Mouse (Mus musculus) liver, embryonic 15.5 days (tissue): Measurements from ENCODE around the gene Sema7a. TPM values are rescaled to one million over a fixed set of nuclear protein-coding genes. Genes with fewer than 3 reads are reported as not detected.

Source experiments
- ATAC-seq: fragments of 200-750 bp; cut with Nextera tagmentation; 2 replicates; pipeline ENCODE4 v1.8.0; 2017; ENCODE audit warnings: moderate number of reproducible peaks, mild to moderate bottlenecking, moderate library complexity; ENCODE audit not compliant: insufficient read depth
- H3K27ac ChIP-seq: fragments of 300-500 bp; sonication (generic); replicated peaks from 2 replicates; pipeline ENCODE4 v1.5.1; 2015; ENCODE audit warnings: mild to moderate bottlenecking, inconsistent platforms
- H3K27me3 ChIP-seq: fragments of 300-500 bp; sonication (generic); 2 replicates; pipeline ENCODE4 v1.6.1; 2015; ENCODE audit warnings: mild to moderate bottlenecking, inconsistent platforms
- H3K36me3 ChIP-seq: fragments of 300-500 bp; sonication (generic); replicated peaks from 2 replicates; pipeline ENCODE4 v1.6.1; 2015; ENCODE audit warnings: moderate library complexity, mild to moderate bottlenecking, inconsistent platforms
- H3K4me1 ChIP-seq: fragments of 300-500 bp; sonication (generic); replicated peaks from 2 replicates; pipeline ENCODE4 v1.6.1; 2015; ENCODE audit warnings: inconsistent platforms
- H3K4me2 ChIP-seq: fragments of 300-500 bp; sonication (generic); 2 replicates; pipeline ENCODE4 v1.6.1; 2015; ENCODE audit warnings: moderate library complexity, mild to moderate bottlenecking, inconsistent platforms
- H3K4me3 ChIP-seq: fragments of 300-500 bp; sonication (generic); replicated peaks from 2 replicates; pipeline ENCODE4 v1.5.1; 2015; ENCODE audit warnings: mild to moderate bottlenecking, inconsistent platforms
- H3K9ac ChIP-seq: fragments of 300-500 bp; sonication (generic); 2 replicates; pipeline ENCODE4 v1.6.1; 2015; ENCODE audit warnings: moderate library complexity, mild to moderate bottlenecking, inconsistent platforms
- H3K9me3 ChIP-seq: fragments of 300-500 bp; sonication (generic); replicated peaks from 2 replicates; pipeline ENCODE4 v1.6.1; 2016; ENCODE audit warnings: inconsistent platforms
- WGBS: fragments of 180-500 bp; shearing (Covaris S2); methylation state at CpG from one replicate; pipeline ENCODE4 v1.1.7; 2015; ENCODE audit warnings: mixed read lengths; ENCODE audit not compliant: insufficient replicate concordance; 5-methylcytosine and 5-hydroxymethylcytosine counted together
- polyA plus RNA-seq: library from polyadenylated mRNA; unstranded; fragments of >200 nt; fragmentation: Nextera tagmentation; extraction: Ambion mirVana; gene quantifications from 2 replicates; pipeline ENCODE4 v1.2.1, GENCODE M21; 2015

The Sema7a gene
- polyA plus RNA-seq, 1 experiment from 2014 or later, result not detected

DNA sequence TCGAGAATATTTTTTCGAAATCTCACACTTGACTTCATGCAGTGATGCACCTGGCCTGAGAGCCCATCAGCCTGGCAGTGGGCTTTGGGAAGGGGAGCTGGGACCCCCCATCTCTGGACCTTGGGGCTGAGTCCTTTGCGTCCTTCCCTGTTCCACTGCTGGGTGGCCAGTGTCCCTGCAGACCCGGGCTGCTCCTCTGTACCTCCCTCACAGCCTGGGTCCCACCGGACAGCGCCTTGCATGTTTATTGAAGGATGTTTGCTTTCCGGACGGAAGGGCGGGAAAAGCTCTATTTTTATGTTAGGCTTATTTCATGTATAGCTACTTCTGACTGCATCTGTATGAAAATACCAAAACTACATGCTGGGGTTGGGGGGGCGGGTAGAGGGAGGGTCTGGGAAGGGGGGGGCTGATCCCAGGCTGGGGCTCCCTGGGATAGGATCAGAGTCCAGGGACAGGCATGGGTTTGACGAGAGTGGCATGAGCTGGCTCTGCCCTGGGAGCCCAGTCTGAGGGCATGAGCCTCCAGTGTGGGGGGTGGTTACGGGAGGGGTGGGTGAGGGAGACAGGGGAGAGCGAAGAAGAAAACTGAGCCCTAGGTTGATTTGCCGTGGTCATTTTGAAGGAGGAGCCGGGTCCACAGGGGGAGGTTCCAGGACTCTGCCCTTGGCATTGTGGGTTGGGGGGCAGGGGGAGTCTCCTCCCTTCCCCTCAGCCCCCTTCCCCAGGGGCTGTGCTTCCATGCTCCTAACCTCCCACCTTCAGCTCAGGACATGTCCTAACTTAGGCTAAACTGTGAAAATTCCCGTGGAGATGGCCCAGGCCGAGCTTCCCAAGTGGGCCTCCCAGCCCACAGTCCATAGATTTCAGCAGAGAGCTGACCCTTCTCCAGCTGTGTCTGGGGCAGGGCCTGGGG, 22.2 kb downstream of the Sema7a start:
- H3K27me3 ChIP-seq, result no peaks in the 10 kb centered on the region
- H3K36me3 ChIP-seq, result no peaks in the 10 kb centered on the region
- H3K4me2 ChIP-seq, result no peak overlapping the region
- WGBS, result 55% methylated on average over 17 of the region's 17 CpGs
- no peaks in the 10 kb centered on the region for H3K4me1 ChIP-seq
- no peak overlapping the region for H3K9ac ChIP-seq
- no peak overlapping the region for H3K4me3 ChIP-seq
- H3K27ac ChIP-seq, result no peak overlapping the region
- no peak for ATAC-seq
- H3K9me3 ChIP-seq, result no peaks in the 10 kb centered on the region

DNA sequence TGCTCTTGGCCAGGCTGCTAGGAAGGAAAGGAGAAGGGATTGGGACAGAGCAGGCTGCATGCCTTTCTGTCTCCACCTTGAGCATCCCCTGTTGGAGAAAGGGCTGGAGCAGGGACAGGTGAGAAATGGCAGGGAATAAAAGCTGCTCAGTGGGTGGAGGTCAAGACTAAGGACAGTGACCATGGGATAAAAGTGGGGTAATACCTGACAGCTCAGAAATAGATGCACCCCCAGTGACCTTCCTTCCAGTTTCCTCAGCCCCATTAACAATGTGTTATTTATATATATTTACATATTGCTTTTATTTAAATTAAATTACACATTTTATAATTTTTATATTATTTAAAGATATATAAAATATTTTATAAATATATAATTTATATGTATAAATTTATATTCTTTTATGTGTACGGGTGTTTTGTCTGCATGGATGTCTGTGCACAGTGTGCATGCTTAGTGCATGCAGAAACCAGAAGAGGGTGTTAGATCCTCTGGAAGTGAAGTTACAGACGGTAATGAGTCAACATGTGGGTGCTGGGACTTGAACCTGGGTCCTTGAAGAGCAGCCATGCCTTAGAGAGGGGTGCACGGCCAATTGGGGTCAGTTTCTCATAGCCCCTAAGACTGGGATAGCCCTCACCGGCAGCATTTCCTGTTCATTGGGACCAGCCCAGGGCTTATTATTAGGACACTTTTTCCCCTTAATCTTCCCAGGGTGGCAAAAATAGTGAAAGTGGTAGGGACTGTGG, 23.5 kb downstream of the Sema7a start:
- Histone ChIP-seq H3K4me2 (no peak overlapping the region), H3K9ac (no peak overlapping the region), H3K27me3 (no peaks in the 10 kb centered on the region), H3K9me3 (no peaks in the 10 kb centered on the region), H3K4me1 (0 out of 2 replicates have a peak, but pooled peaks cover 5% of the 10 kb centered on the region), H3K36me3 (no peaks in the 10 kb centered on the region), H3K4me3 (no peak overlapping the region), H3K27ac (no peak overlapping the region)
- no peak for ATAC-seq
- WGBS, result 59% methylated on average over 4 of the region's 4 CpGs

DNA sequence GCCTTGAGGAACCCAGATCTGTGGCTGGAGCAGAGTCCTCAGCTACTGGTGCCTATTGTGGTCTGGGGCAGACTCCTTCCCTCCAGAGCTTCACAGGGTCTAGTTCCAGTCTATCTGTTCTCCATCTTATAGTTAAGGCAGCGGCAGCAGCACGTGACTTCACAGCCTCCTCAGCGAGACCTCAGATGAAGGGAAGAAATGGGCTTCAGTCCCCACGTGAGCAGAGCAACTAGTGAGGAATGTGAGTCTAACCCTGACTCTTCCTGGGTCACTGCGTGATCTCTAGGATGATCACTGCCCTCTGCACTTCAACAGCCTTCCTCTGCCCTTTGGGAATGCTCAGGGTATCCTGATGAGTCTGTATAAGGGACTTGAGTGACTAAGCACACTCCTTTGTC, 24.1 kb downstream of the Sema7a start:
- Histone ChIP-seq H3K4me3 (no peak overlapping the region), H3K27ac (no peak overlapping the region), H3K27me3 (no peaks in the 10 kb centered on the region), H3K36me3 (no peaks in the 10 kb centered on the region), H3K9me3 (no peaks in the 10 kb centered on the region), H3K9ac (no peak overlapping the region), H3K4me2 (no peak overlapping the region), H3K4me1 (0 out of 2 replicates have a peak, but pooled peaks cover 9% of the 10 kb centered on the region)
- no peak for ATAC-seq
- WGBS, result 61% methylated on average over 5 of the region's 5 CpGs

DNA sequence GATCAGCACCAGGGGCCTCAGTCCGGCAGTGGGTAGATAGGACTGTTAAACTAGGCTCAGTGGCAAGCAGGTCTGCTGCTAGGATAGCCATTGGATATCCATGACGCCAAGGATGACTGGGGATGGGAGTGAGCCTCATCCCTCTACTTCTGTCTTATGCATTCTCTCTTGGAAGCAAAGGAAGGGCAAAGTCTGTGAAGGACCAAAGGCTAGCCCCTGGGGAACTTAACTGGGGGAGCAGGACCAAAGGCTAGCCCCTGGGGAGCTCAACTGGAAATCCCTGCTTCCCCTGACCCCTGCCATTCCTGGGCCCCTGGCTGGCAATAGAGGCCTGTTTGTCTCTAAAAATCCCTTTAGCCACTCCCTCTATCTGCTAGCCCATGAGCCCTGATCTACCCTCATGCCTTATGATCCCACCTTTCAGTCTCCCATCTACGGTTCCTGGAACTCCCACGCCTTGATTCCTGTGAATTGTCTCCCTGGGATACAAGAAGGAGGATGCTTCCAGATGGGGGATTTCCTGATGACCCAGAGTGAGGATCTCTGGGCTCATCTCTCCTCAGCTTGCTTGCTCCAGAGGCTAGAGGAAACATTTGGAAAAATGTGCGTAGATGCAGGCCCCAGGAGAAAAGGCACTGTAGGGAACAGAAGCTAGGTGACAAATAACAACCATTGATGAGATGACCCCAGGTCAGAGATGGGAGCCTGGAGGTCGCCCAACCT, 24.8 kb downstream of the Sema7a start:
- Histone ChIP-seq H3K27ac (no peak overlapping the region), H3K4me3 (no peak overlapping the region), H3K36me3 (no peaks in the 10 kb centered on the region), H3K4me1 (0 out of 2 replicates have a peak, but pooled peaks cover 9% of the 10 kb centered on the region), H3K9me3 (no peaks in the 10 kb centered on the region), H3K4me2 (no peak overlapping the region), H3K9ac (no peak overlapping the region), H3K27me3 (no peaks in the 10 kb centered on the region)
- WGBS, result 54% methylated on average over 6 of the region's 6 CpGs
- ATAC-seq, result no peak

DNA sequence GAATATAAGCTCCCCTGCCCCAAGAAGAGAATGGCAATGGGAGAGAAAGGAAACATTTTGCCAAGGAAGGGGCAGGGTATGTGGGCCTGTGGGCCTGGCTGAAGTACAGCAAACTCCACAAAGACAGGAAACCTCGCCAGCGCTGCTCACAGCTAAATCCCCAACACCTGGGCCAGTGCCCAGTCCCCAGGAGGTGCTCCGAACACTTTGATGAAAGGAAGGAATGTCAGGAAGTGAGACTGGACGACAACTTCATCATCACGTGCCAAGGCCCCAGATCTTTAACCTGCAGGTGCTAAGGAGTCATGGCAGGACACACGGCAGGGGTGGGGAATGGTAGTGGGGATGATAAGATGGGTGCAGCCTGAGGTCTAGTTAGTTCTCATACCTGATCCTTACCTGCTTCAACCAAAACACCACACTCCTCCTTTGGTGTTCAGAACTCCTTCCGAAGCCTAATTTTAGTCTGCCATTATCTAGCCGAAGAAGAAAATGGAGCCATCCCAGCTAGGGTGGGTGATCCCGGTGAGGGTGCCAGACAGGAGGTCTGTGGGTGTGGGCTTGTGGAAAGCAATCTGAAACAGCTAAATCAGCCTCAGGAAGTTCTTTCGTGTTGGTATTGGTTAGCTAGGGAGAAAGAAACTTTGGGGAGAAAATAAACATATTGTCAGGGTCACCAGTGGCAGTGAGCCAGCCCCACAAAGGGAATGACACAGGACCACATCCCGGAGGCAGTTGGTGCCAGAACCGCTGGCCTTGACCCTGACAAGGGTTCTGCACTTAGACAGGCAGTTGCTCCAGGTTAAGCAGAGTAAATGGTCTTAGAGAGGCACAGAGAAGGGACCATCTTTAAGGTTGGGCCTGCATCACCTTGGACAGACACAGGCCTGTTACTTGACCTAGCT, 25.6 kb downstream of the Sema7a start:
- Histone ChIP-seq H3K4me1 (0 out of 2 replicates have a peak, but pooled peaks cover 9% of the 10 kb centered on the region), H3K36me3 (no peaks in the 10 kb centered on the region), H3K27me3 (no peaks in the 10 kb centered on the region), H3K9ac (no peak overlapping the region), H3K9me3 (no peaks in the 10 kb centered on the region), H3K27ac (no peak overlapping the region), H3K4me3 (no peak overlapping the region), H3K4me2 (no peak overlapping the region)
- ATAC-seq, result no peak
- 59% methylated on average over 12 of the region's 12 CpGs for WGBS

DNA sequence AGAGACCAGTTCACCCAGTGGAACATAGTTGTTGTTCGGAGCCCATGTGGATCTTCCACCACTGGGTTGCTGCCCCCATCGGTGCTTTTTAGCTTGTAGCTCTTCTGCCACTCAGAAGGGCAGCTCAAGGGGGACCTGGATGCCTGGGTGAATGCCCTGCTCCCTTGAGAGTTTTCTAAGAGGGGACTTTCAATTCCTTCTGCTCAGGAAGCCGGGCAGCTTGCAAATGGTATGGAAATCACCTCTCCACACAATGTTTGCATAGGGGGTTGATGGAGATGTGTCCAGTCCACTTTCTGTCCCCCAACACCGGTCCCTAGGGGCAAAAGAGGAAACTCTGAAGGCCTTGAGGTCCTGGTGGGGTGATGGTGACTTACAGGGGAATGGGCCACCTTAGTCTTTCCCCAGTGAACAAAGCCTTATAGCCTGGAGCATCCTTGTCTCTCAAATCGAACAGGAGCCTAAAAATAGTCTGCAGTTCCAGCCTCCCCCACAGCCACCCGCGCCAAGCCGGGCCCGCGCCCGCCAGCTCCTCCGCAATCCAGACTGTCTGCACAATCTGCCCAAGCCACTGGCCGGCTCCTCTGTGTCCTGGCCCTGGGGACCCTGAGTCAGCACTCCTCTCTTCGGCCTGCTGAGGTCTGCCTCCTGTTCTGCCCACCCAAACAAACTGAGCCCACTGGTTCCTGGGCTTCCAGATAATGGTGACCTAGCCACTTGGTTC, 27.5 kb downstream of the Sema7a start:
- no peak for ATAC-seq
- Histone ChIP-seq H3K4me2 (no peak overlapping the region), H3K4me3 (no peak overlapping the region), H3K9me3 (no peaks in the 10 kb centered on the region), H3K4me1 (0 out of 2 replicates have a peak, but pooled peaks cover 9% of the 10 kb centered on the region), H3K36me3 (no peaks in the 10 kb centered on the region), H3K27me3 (no peaks in the 10 kb centered on the region), H3K27ac (no peak overlapping the region), H3K9ac (no peak overlapping the region)
- 66% methylated on average over 14 of the region's 14 CpGs for WGBS

DNA sequence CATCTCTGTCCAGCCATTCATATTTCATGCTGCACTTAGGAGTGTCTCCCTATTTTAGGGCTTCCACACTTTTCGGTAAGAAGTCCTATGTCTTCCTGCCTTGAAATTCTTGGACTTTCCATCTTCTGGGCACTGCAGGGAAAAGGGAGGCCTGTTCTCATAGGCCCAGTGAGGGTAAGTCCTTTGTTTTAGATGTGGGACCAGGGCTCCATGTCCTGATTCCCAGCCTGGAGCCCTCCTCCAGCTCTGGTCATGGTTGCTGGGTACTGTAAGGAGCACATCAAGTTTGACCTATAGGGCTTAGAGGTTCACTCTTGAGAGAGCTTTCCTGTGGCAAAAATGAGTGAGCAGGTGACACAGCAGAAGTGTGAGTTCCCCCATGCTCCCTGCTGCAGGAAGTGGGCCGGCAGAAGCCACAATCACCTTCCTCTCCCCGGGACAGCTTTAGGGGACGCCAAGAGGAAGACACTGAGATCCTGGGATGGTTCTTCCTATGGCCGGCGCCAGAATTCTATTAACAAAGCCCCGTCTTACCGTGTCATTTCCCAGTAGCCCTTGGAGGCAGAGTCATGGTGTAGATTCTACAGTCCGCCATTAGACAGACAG, 28.4 kb downstream of the Sema7a start:
- H3K36me3 ChIP-seq, result no peaks in the 10 kb centered on the region
- no peak for ATAC-seq
- no peak overlapping the region for H3K4me2 ChIP-seq
- 0 out of 2 replicates have a peak, but pooled peaks cover 9% of the 10 kb centered on the region for H3K4me1 ChIP-seq
- no peaks in the 10 kb centered on the region for H3K27me3 ChIP-seq
- no peak overlapping the region for H3K4me3 ChIP-seq
- no peak overlapping the region for H3K9ac ChIP-seq
- H3K27ac ChIP-seq, result no peak overlapping the region
- 52% methylated on average over 9 of the region's 9 CpGs for WGBS
- no peaks in the 10 kb centered on the region for H3K9me3 ChIP-seq

DNA sequence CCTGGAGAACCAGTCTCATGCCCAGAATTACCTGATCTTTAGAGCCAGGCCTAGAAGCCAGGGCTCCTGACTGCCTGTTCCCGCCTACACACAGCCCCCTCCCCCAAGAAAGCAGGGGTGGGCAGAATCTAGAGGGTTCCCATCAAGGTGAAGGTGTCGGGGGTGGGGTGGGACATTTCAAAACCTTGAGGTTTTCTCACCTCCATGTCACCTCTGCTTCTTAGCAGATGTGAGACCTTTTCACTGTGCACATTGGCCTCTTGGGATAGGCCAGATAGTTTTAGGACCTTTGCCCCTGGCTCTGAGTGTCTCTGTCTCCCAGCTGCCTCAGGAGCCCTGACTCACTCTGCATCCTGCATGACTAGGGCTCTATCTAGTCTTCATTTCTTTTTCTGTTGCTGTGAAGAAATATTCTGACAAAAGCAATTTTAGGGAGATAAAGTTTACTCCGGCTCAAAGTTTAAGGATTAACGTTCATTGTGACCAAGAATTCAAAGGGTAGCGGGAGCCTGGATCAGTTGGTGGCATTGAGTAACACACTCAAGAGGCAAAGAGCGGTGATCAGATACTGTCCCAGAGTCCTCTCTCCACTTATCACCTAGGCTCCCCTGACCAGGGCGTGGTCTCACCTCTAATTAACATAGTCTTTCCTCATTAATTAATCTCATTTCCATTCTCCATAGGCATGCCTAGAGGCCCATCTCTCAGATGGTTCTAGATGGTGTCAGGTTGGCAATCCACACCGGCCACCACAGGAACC, 29.1 kb downstream of the Sema7a start:
- H3K9ac ChIP-seq, result no peak overlapping the region
- 0 out of 2 replicates have a peak, but pooled peaks cover 9% of the 10 kb centered on the region for H3K4me1 ChIP-seq
- no peaks in the 10 kb centered on the region for H3K27me3 ChIP-seq
- H3K36me3 ChIP-seq, result no peaks in the 10 kb centered on the region
- 61% methylated on average over 8 of the region's 8 CpGs for WGBS
- no peak overlapping the region for H3K4me3 ChIP-seq
- H3K27ac ChIP-seq, result no peak overlapping the region
- ATAC-seq, result no peak
- no peaks in the 10 kb centered on the region for H3K9me3 ChIP-seq
- H3K4me2 ChIP-seq, result no peak overlapping the region
